Mouse (Mus musculus): ENCODE results near the gene Npas3. TPM values are rescaled to one million over a fixed set of nuclear protein-coding genes. Genes with fewer than 3 reads are reported as not detected.

Gene Npas3
- polyA plus RNA-seq, 1 experiment from 2014 or later = 12.2 TPM

- no peak overlapping the region for H3K27ac ChIP-seq
- no peak for DNase-seq (ENCODE audit: low spot score)
- peaks cover 7% of the 10 kb centered on the region for H3K36me3 ChIP-seq
- no peak overlapping the region for H3K4me3 ChIP-seq
- 79% methylated on average over 11 of the region's 11 CpGs for WGBS
- H3K4me1 ChIP-seq (replicated peaks) = peaks cover 17% of the 10 kb centered on the region
- no peaks in the 10 kb centered on the region for H3K9me3 ChIP-seq
- H3K27me3 ChIP-seq (ENCODE audit: insufficient read depth, poor library complexity, severe bottlenecking) = peaks cover 45% of the 10 kb centered on the region
Measured at GRCm38 (mm10) chr12:54065607-54066006, 817.1 kb downstream of the Npas3 start.

- Histone ChIP-seq H3K27me3 (ENCODE audit: insufficient read depth, poor library complexity, severe bottlenecking) (peaks cover 45% of the 10 kb centered on the region), H3K4me1 (replicated peaks) (peaks cover 22% of the 10 kb centered on the region), H3K9me3 (no peaks in the 10 kb centered on the region), H3K4me3 (peak overlapping the region; percentile 48), H3K27ac (0 out of 2 replicates have a peak overlapping the region, but pooled peaks have one; percentile 71), H3K36me3 (peaks cover 7% of the 10 kb centered on the region)
- 31% methylated on average over 14 of the region's 14 CpGs for WGBS
- no peak for DNase-seq (ENCODE audit: low spot score)
Measured at GRCm38 (mm10) chr12:54067419-54067818, 818.9 kb downstream of the Npas3 start.

DNA sequence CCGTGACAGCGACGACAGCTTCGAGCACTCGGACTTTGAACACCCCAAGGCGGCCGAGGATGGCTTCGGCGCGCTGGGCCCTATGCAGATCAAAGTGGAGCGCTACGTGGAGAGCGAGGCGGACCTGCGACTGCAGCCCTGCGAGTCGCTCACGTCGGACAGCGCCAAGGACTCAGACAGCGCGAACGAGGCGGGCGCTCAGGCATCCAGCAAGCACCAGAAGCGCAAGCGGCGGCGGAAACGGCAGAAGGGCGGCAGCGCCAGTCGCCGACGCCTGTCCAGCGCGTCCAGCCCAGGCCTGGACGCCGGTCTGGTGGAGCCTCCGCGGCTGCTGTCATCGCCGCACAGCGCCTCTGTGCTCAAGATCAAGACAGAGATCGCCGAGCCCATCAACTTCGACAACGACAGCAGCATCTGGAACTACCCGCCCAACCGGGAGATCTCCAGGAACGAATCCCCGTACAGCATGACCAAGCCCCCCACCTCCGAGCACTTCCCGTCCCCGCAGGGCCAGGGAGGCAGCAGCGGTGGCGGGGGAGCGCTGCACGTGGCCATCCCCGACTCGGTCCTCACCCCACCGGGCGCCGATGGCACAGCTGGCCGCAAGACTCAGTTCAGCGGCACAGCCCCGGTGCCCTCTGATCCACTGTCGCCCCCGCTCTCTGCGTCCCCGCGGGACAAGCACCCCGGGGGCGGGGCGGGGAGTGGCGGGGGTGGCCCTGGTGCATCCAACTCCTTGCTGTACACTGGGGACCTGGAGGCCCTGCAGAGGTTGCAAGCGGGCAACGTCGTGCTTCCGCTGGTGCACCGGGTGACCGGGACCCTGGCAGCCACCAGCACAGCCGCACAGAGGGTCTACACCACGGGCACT lies 819.6 kb downstream of the Npas3 start:
- no peaks in the 10 kb centered on the region for H3K9me3 ChIP-seq
- H3K4me3 ChIP-seq = peak overlapping the region; percentile 48
- peak; percentile 70 for DNase-seq (ENCODE audit: low spot score)
- H3K27ac ChIP-seq = peak overlapping the region; percentile 71; the same call in 1 of the 2 replicates
- peaks cover 45% of the 10 kb centered on the region for H3K27me3 ChIP-seq (ENCODE audit: insufficient read depth, poor library complexity, severe bottlenecking)
- peaks cover 7% of the 10 kb centered on the region for H3K36me3 ChIP-seq
- H3K4me1 ChIP-seq (replicated peaks) = peaks cover 29% of the 10 kb centered on the region
- 6% methylated on average over 84 of the region's 84 CpGs for WGBS

- Histone ChIP-seq H3K4me3 (peak overlapping the region; percentile 48), H3K27me3 (ENCODE audit: insufficient read depth, poor library complexity, severe bottlenecking) (peaks cover 45% of the 10 kb centered on the region), H3K9me3 (no peaks in the 10 kb centered on the region), H3K4me1 (replicated peaks) (peaks cover 31% of the 10 kb centered on the region), H3K36me3 (peaks cover 7% of the 10 kb centered on the region), H3K27ac (no peak overlapping the region)
- 72% methylated on average over 27 of the region's 27 CpGs for WGBS
- peak; percentile 35 for DNase-seq (ENCODE audit: low spot score)
Measured at GRCm38 (mm10) chr12:54068757-54069146, 820.3 kb downstream of the Npas3 start.

DNA sequence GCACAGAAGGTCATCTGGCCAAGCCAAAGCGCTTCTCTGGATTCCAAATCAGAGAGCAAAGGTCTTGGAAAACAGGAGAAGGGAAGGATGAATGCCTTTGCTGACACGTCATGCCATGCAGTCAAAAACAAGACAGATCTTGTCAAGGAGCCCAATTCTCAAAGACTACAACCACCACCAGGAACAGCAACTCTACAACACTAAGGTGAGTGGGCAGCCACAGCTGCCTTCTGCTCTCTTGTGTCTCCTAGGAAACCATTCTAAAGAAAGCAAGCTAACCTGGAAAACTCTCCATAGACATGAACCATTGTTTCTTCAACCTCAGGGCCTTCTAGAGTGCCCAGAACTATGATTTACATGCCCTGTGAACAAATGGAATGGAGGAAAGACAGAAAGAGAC lies 825.5 kb downstream of the Npas3 start:
- H3K4me1 ChIP-seq (replicated peaks) = peaks cover 17% of the 10 kb centered on the region
- no peaks in the 10 kb centered on the region for H3K9me3 ChIP-seq
- no peak for DNase-seq (ENCODE audit: low spot score)
- no peaks in the 10 kb centered on the region; the same call in 1 of the 2 replicates for H3K36me3 ChIP-seq
- H3K4me3 ChIP-seq = no peak overlapping the region
- WGBS = 84% methylated on average over 2 of the region's 2 CpGs
- H3K27me3 ChIP-seq (ENCODE audit: insufficient read depth, poor library complexity, severe bottlenecking) = peaks cover 6% of the 10 kb centered on the region
- no peak overlapping the region for H3K27ac ChIP-seq

GRCm38 (mm10) chr12:54080996-54081395 lies 832.5 kb downstream of the Npas3 start:
- 94% methylated on average over 3 of the region's 3 CpGs for WGBS
- H3K36me3 ChIP-seq = no peaks in the 10 kb centered on the region
- no peak overlapping the region for H3K4me3 ChIP-seq
- peaks cover 10% of the 10 kb centered on the region for H3K4me1 ChIP-seq (replicated peaks)
- H3K9me3 ChIP-seq = 0 out of 2 replicates have a peak, but pooled peaks cover 5% of the 10 kb centered on the region
- DNase-seq (ENCODE audit: low spot score) = no peak
- H3K27me3 ChIP-seq (ENCODE audit: insufficient read depth, poor library complexity, severe bottlenecking) = no peaks in the 10 kb centered on the region
- no peak overlapping the region for H3K27ac ChIP-seq

GRCm38 (mm10) chr12:54093729-54094128 lies 845.3 kb downstream of the Npas3 start:
- no peak for DNase-seq (ENCODE audit: low spot score)
- 81% methylated on average over 8 of the region's 8 CpGs for WGBS

DNA sequence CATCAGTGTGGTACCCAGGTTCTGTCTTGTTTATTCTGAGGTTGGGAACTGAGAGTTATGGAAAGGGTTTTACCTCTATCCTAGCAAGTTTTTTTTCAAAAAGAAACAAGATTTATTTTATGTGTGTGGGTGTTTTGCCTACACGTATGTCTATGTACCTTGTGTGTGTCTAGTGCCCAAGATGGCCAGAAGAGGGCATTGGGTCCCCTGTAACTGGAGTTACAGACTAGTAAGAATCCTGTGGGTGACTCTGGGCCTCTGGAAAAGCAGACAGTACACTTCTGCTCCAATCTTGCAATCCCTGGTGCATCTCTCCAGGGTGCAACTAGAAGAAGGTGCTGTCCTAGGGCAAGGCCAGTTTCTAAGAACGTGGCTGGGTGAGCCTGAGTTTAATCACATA lies 848.0 kb downstream of the Npas3 start:
- DNase-seq (ENCODE audit: low spot score) = no peak
- H3K27ac ChIP-seq = no peak overlapping the region
- H3K4me3 ChIP-seq = no peak overlapping the region
- H3K36me3 ChIP-seq = no peaks in the 10 kb centered on the region
- H3K27me3 ChIP-seq (ENCODE audit: insufficient read depth, poor library complexity, severe bottlenecking) = no peaks in the 10 kb centered on the region
- no peaks in the 10 kb centered on the region for H3K9me3 ChIP-seq
- 77% methylated on average over 2 of the region's 2 CpGs for WGBS
- peaks cover 6% of the 10 kb centered on the region for H3K4me1 ChIP-seq (replicated peaks)

More at GRCm38 (mm10) chr12:54093729-54094128, 845.3 kb downstream of the Npas3 start:
- no peaks in the 10 kb centered on the region for H3K36me3 ChIP-seq
- H3K4me3 ChIP-seq = no peak overlapping the region
- H3K9me3 ChIP-seq = no peaks in the 10 kb centered on the region
- H3K4me1 ChIP-seq (replicated peaks) = peaks cover 6% of the 10 kb centered on the region
- no peaks in the 10 kb centered on the region for H3K27me3 ChIP-seq (ENCODE audit: insufficient read depth, poor library complexity, severe bottlenecking)
- H3K27ac ChIP-seq = no peak overlapping the region

DNA sequence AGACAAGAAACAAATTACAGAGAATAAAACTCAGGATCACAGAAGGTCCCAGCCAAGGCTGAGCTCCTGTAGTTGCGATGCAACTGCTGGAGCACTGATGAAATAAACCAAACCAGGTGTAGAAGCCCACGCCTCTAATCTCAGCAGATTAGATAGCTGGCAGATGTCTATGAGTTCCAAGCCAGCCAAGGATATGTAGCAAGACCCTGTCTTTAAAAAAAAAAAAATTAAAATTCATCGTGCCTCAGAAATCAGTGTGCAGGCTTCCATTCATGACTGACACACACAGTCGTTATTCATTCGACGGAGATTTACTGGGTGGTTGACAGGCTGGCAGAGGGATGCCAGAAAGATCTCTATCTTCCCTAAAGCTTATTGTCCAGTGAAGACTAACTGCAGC lies 849.7 kb downstream of the Npas3 start:
- Histone ChIP-seq H3K27me3 (ENCODE audit: insufficient read depth, poor library complexity, severe bottlenecking) (no peaks in the 10 kb centered on the region), H3K4me1 (replicated peaks) (peaks cover 13% of the 10 kb centered on the region), H3K9me3 (no peaks in the 10 kb centered on the region), H3K36me3 (no peaks in the 10 kb centered on the region), H3K4me3 (no peak overlapping the region), H3K27ac (no peak overlapping the region)
- 82% methylated on average over 6 of the region's 6 CpGs for WGBS
- no peak for DNase-seq (ENCODE audit: low spot score)

DNA sequence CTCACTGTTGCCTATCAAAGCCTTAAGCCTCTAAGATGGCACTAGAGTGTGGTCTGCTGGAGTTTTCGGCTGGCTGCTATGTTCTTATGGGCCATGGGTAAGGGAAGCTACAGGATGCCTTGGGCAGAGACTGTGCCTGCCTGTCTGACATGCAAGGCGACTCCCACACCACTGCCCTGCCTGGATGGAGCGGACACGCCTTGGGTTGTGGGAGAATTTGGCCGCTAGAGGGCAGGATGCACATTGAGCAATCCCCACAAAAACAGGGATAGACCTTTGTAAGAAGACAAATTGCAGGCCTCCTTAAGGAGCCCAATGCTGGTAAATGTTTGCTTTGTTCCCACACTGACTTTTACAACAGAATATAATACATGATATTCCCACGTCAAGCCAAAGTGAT lies 850.3 kb downstream of the Npas3 start:
- 15% methylated on average over 6 of the region's 6 CpGs for WGBS
- Histone ChIP-seq H3K4me3 (no peak overlapping the region), H3K36me3 (no peaks in the 10 kb centered on the region), H3K9me3 (no peaks in the 10 kb centered on the region), H3K27me3 (ENCODE audit: insufficient read depth, poor library complexity, severe bottlenecking) (no peaks in the 10 kb centered on the region), H3K27ac (no peak overlapping the region), H3K4me1 (replicated peaks) (peaks cover 13% of the 10 kb centered on the region)
- peak; percentile 86 for DNase-seq (ENCODE audit: low spot score)

DNA sequence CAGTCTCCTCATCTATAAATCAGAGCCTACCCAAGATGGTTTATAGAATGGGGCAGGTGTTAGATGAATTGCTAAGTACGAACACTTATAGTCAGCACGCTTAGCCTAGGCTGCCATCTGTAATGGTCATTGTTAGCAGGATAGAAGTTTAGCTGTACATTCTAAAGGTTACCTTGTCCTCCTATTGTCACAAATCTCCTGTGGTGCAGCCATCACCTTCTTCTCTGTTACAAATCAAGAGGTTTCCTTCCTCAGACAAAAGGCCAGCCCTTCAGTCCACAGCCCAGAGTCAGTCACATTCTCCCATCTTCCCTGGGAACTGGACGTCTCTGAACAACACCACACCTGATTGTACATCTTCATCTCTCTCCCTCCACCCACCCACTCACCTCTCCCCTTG lies 851.0 kb downstream of the Npas3 start:
- no peak overlapping the region for H3K4me3 ChIP-seq
- H3K27ac ChIP-seq = no peak overlapping the region
- H3K4me1 ChIP-seq (replicated peaks) = peaks cover 13% of the 10 kb centered on the region
- 93% methylated on average over 3 of the region's 3 CpGs for WGBS
- DNase-seq (ENCODE audit: low spot score) = no peak
- no peaks in the 10 kb centered on the region for H3K27me3 ChIP-seq (ENCODE audit: insufficient read depth, poor library complexity, severe bottlenecking)
- H3K9me3 ChIP-seq = no peaks in the 10 kb centered on the region
- H3K36me3 ChIP-seq = no peaks in the 10 kb centered on the region

GRCm38 (mm10) chr12:54101307-54101870 lies 852.9 kb downstream of the Npas3 start:
- peaks cover 7% of the 10 kb centered on the region for H3K4me1 ChIP-seq (replicated peaks)
- WGBS = 73% methylated on average over 5 of the region's 5 CpGs

GRCm38 (mm10) chr12:54102500-54102899 lies 854.0 kb downstream of the Npas3 start:
- H3K9me3 ChIP-seq = no peaks in the 10 kb centered on the region
- H3K36me3 ChIP-seq = no peaks in the 10 kb centered on the region
- DNase-seq (ENCODE audit: low spot score) = no peak
- 65% methylated on average over 6 of the region's 6 CpGs for WGBS
- H3K27me3 ChIP-seq (ENCODE audit: insufficient read depth, poor library complexity, severe bottlenecking) = no peaks in the 10 kb centered on the region
- no peak overlapping the region; the same call in 1 of the 2 replicates for H3K27ac ChIP-seq
- H3K4me1 ChIP-seq (replicated peaks) = peaks cover 7% of the 10 kb centered on the region
- no peak overlapping the region for H3K4me3 ChIP-seq

More at GRCm38 (mm10) chr12:54101307-54101870, 852.9 kb downstream of the Npas3 start:
- no peaks in the 10 kb centered on the region for H3K27me3 ChIP-seq (ENCODE audit: insufficient read depth, poor library complexity, severe bottlenecking)
- no peak overlapping the region for H3K4me3 ChIP-seq
- no peak overlapping the region for H3K27ac ChIP-seq
- no peaks in the 10 kb centered on the region for H3K36me3 ChIP-seq
- no peaks in the 10 kb centered on the region for H3K9me3 ChIP-seq
- no peak for DNase-seq (ENCODE audit: low spot score)
